Mouse (Mus musculus): ENCODE data around the gene D230025D16Rik. TPM values are rescaled to one million over a fixed set of nuclear protein-coding genes. Genes with fewer than 3 reads are reported as not detected.

Gene D230025D16Rik
- polyA plus RNA-seq, 1 experiment from 2014 or later, result 16.9 TPM

GRCm38 (mm10) chr8:105260371-105261099 is 35.6 kb downstream of the D230025D16Rik start:
- no peak for ATAC-seq (ENCODE audit: insufficient read depth)
- H3K4me2 ChIP-seq, result 0 out of 2 replicates have a peak overlapping the region, but pooled peaks have one; percentile 78
- H3K36me3 ChIP-seq (replicated peaks), result no peaks in the 10 kb centered on the region
- H3K9me3 ChIP-seq (replicated peaks), result no peaks in the 10 kb centered on the region
- no peak overlapping the region for H3K4me3 ChIP-seq (replicated peaks)
- 69% methylated on average over 7 of the region's 7 CpGs for WGBS (ENCODE audit: insufficient replicate concordance)
- H3K4me1 ChIP-seq (replicated peaks), result peaks cover 71% of the 10 kb centered on the region
- peaks cover 90% of the 10 kb centered on the region for H3K27me3 ChIP-seq
- H3K9ac ChIP-seq, result no peak overlapping the region
- no peak overlapping the region for H3K27ac ChIP-seq (replicated peaks)

GRCm38 (mm10) chr8:105261326-105261980 is 36.5 kb downstream of the D230025D16Rik start:
- Histone ChIP-seq H3K4me3 (replicated peaks) (no peak overlapping the region), H3K9ac (no peak overlapping the region), H3K36me3 (replicated peaks) (no peaks in the 10 kb centered on the region), H3K9me3 (replicated peaks) (no peaks in the 10 kb centered on the region), H3K27ac (replicated peaks) (no peak overlapping the region), H3K4me2 (no peak overlapping the region), H3K27me3 (peaks cover 91% of the 10 kb centered on the region), H3K4me1 (replicated peaks) (peaks cover 63% of the 10 kb centered on the region)
- WGBS (ENCODE audit: insufficient replicate concordance), result 57% methylated on average over 12 of the region's 12 CpGs
- no peak for ATAC-seq (ENCODE audit: insufficient read depth)

DNA sequence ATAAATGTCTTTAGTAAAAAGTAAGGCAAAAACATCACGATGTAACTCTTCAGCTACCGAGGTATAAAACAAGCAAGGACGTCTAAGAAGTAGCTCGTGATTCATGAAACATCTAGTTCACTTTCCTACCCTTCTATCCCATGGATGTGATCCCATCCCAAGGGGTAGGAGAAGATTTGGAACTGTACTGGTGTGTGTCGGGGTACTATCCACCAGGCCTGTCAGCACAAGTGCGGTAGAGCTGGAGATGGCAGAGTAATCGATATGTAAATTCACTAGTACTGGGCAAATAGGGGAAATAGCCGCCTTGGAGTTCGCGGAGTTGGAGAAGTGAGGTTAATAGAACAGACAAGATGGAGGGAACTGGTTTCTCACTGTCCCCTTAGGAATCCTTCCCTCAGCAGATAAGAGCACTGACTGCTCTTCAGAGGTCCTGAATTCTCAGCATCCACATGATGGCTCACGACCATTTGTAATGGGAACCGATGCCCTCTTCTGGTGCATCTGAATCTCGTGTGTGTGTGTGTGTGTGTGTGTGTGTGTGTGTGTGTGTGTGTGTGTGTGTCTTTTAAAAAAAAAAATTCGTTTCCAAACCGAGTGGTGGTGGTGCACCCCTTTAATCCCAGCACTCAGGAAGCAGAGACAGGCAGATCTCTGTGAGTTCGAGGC is 38.4 kb downstream of the D230025D16Rik start:
- Histone ChIP-seq H3K27ac (replicated peaks) (no peak overlapping the region), H3K9me3 (replicated peaks) (no peaks in the 10 kb centered on the region), H3K36me3 (replicated peaks) (no peaks in the 10 kb centered on the region), H3K4me3 (replicated peaks) (peak overlapping the region; percentile 74), H3K9ac (peak overlapping the region; percentile 80; the same call in 1 of the 2 replicates), H3K4me2 (peak overlapping the region; percentile 97), H3K27me3 (peaks cover 93% of the 10 kb centered on the region), H3K4me1 (replicated peaks) (peaks cover 66% of the 10 kb centered on the region)
- no peak for ATAC-seq (ENCODE audit: insufficient read depth)
- WGBS (ENCODE audit: insufficient replicate concordance), result 40% methylated on average over 16 of the region's 16 CpGs

GRCm38 (mm10) chr8:105264024-105264982 is 39.4 kb downstream of the D230025D16Rik start, which contains the start of the genes Tradd and Fbxl8:
Tradd (minus strand) TSS chr8:105264609.
Fbxl8 (plus strand) TSS chr8:105264648.
- peak within 1 kb of the TSS; percentile 80 for H3K9ac ChIP-seq
- H3K27ac ChIP-seq (replicated peaks), result peak within 1 kb of the TSS; percentile 31; the same call in 1 of the 2 replicates
- H3K4me1 ChIP-seq (replicated peaks), result peaks cover 67% of the 10 kb centered on the region
- ATAC-seq (ENCODE audit: insufficient read depth), result peak; percentile 81
- H3K4me2 ChIP-seq, result peak within 1 kb of the TSS; percentile 97
- no peaks in the 10 kb centered on the region for H3K9me3 ChIP-seq (replicated peaks)
- H3K4me3 ChIP-seq (replicated peaks), result peak within 1 kb of the TSS; percentile 74
- H3K36me3 ChIP-seq (replicated peaks), result no peaks in the 10 kb centered on the region
- peaks cover 93% of the 10 kb centered on the region for H3K27me3 ChIP-seq
- WGBS (ENCODE audit: insufficient replicate concordance), result 1% methylated on average over 54 of the region's 54 CpGs

DNA sequence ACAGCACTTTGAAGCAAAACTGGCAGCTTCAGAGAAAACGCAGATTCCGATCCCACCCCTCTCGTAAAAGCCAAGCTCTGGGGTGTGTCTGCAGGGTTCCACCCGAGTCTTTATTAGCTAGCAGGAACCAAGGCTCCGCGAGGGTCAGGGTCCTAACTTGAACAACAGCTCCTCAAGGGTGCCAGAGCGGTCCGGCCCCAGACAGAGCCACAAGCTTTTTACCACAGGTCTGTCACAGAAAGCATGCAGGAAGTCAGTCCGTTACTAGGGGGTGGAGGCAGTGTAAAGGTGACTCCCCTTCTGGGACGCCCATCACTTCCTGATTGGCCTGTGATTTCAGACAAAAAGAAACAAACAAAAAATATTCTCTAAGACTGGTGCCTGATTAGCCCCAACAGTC is 40.2 kb downstream of the D230025D16Rik start:
- H3K27ac ChIP-seq (replicated peaks), result no peak overlapping the region
- peaks cover 93% of the 10 kb centered on the region for H3K27me3 ChIP-seq
- H3K4me2 ChIP-seq, result peak overlapping the region; percentile 97
- H3K9me3 ChIP-seq (replicated peaks), result no peaks in the 10 kb centered on the region
- no peaks in the 10 kb centered on the region for H3K36me3 ChIP-seq (replicated peaks)
- H3K9ac ChIP-seq, result peak overlapping the region; percentile 80; the same call in 1 of the 2 replicates
- ATAC-seq (ENCODE audit: insufficient read depth), result no peak
- peaks cover 67% of the 10 kb centered on the region for H3K4me1 ChIP-seq (replicated peaks)
- peak overlapping the region; percentile 74 for H3K4me3 ChIP-seq (replicated peaks)
- 8% methylated on average over 10 of the region's 10 CpGs for WGBS (ENCODE audit: insufficient replicate concordance)

- ATAC-seq (ENCODE audit: insufficient read depth), result no peak
- Histone ChIP-seq H3K27me3 (peaks cover 94% of the 10 kb centered on the region), H3K4me2 (no peak overlapping the region), H3K27ac (replicated peaks) (no peak overlapping the region), H3K36me3 (replicated peaks) (no peaks in the 10 kb centered on the region), H3K4me1 (replicated peaks) (peaks cover 62% of the 10 kb centered on the region), H3K9ac (no peak overlapping the region), H3K4me3 (replicated peaks) (no peak overlapping the region), H3K9me3 (replicated peaks) (no peaks in the 10 kb centered on the region)
- 26% methylated on average over 13 of the region's 13 CpGs for whole genome bisulfite sequencing (ENCODE audit: insufficient replicate concordance)
Observed at GRCm38 (mm10) chr8:105266775-105267174, 41.8 kb downstream of the D230025D16Rik start.

- ATAC-seq (ENCODE audit: insufficient read depth), result no peak
- H3K36me3 ChIP-seq (replicated peaks), result no peaks in the 10 kb centered on the region
- H3K27ac ChIP-seq (replicated peaks), result no peak overlapping the region
- H3K4me3 ChIP-seq (replicated peaks), result peak overlapping the region; percentile 38
- H3K9me3 ChIP-seq (replicated peaks), result no peaks in the 10 kb centered on the region
- peaks cover 97% of the 10 kb centered on the region for H3K27me3 ChIP-seq
- H3K4me1 ChIP-seq (replicated peaks), result peaks cover 53% of the 10 kb centered on the region
- no peak overlapping the region for H3K9ac ChIP-seq
- 5% methylated on average over 65 of the region's 65 CpGs for WGBS (ENCODE audit: insufficient replicate concordance)
- H3K4me2 ChIP-seq, result peak overlapping the region; percentile 64
Observed at GRCm38 (mm10) chr8:105268342-105269074, 43.6 kb downstream of the D230025D16Rik start.

DNA sequence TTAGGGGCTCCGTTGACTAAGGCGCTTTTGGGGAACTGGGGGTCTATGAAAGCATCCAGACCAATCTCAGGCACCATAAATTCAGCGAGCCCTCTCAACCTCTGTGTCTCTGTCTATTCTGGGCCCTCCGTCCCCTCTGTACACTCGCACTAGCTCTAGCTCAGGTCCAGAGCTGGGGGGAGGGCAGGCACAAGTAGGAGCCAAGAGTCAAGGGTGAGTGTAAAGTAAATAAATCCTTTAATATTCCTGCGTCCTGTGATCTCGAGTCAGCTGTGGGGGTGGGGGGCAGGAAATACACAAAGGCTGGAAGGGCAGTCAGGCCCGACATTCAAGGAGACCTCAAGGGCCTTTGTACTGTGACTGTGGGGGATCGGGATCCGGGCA is 44.1 kb downstream of the D230025D16Rik start:
- WGBS (ENCODE audit: insufficient replicate concordance), result 8% methylated on average over 10 of the region's 10 CpGs
- Histone ChIP-seq H3K4me3 (replicated peaks) (peak overlapping the region; percentile 38), H3K36me3 (replicated peaks) (no peaks in the 10 kb centered on the region), H3K9ac (no peak overlapping the region), H3K4me2 (peak overlapping the region; percentile 64), H3K27me3 (peaks cover 97% of the 10 kb centered on the region), H3K9me3 (replicated peaks) (no peaks in the 10 kb centered on the region), H3K4me1 (replicated peaks) (peaks cover 47% of the 10 kb centered on the region), H3K27ac (replicated peaks) (no peak overlapping the region)
- ATAC-seq (ENCODE audit: insufficient read depth), result no peak

GRCm38 (mm10) chr8:105269461-105269947 is 44.6 kb downstream of the D230025D16Rik start, which contains the start of gene Hsf4:
Hsf4 (plus strand) TSS chr8:105269801.
- no peak within 1 kb of the TSS for H3K27ac ChIP-seq (replicated peaks)

More at GRCm38 (mm10) chr8:105269461-105269947, 44.6 kb downstream of the D230025D16Rik start, which contains the start of gene Hsf4:
- peaks cover 43% of the 10 kb centered on the region for H3K4me1 ChIP-seq (replicated peaks)
- H3K36me3 ChIP-seq (replicated peaks), result no peaks in the 10 kb centered on the region
- H3K9ac ChIP-seq, result no peak within 1 kb of the TSS
- ATAC-seq (ENCODE audit: insufficient read depth), result peak; percentile 37
- under 1% methylated on average over 42 of the region's 42 CpGs for whole genome bisulfite sequencing (ENCODE audit: insufficient replicate concordance)
- H3K27me3 ChIP-seq, result peaks cover 99% of the 10 kb centered on the region
- peak within 1 kb of the TSS; percentile 38 for H3K4me3 ChIP-seq (replicated peaks)
- H3K4me2 ChIP-seq, result peak within 1 kb of the TSS; percentile 64
- H3K9me3 ChIP-seq (replicated peaks), result no peaks in the 10 kb centered on the region
